Mouse (Mus musculus): ENCODE measurements at regions not wholly inside any gene's neighbourhood (a gene's known extent, or its start where the extent isn't known, plus 50 kb on each side); places are given as distances from the start of the nearest gene placed in this dataset.
A peak's percentile ranks its signal among the peaks of the same experiment; 100 is the strongest.

- no peak for DNase-seq (ENCODE audit: low spot score)
Observed at GRCm38 (mm10) chr5:107035376-107035775, 71.3 kb downstream of the Cdc7 start.

- no peak for DNase-seq (ENCODE audit: low spot score)
Observed at GRCm38 (mm10) chr5:107035782-107036181, 71.7 kb downstream of the Cdc7 start.

GRCm38 (mm10) chr5:107036475-107036874, 72.4 kb downstream of the Cdc7 start:
- no peak for DNase-seq (ENCODE audit: low spot score)

GRCm38 (mm10) chr5:107037087-107037486, 73.0 kb downstream of the Cdc7 start:
- DNase-seq (ENCODE audit: low spot score) = no peak

GRCm38 (mm10) chr5:107039340-107039739, 75.2 kb downstream of the Cdc7 start:
- DNase-seq (ENCODE audit: low spot score) = no peak

GRCm38 (mm10) chr5:107039956-107040355, 75.8 kb downstream of the Cdc7 start:
- no peak for DNase-seq (ENCODE audit: low spot score)

- no peak for DNase-seq (ENCODE audit: low spot score)
Observed at GRCm38 (mm10) chr5:107040489-107040888, 76.4 kb downstream of the Cdc7 start.

- DNase-seq (ENCODE audit: low spot score) = no peak
Observed at GRCm38 (mm10) chr5:107045163-107045562, 81.0 kb downstream of the Cdc7 start.

- peak; percentile 27 for DNase-seq (ENCODE audit: low spot score)
Observed at GRCm38 (mm10) chr5:107046501-107046931, 82.4 kb downstream of the Cdc7 start.

- peak; percentile 13 for DNase-seq (ENCODE audit: low spot score)
Observed at GRCm38 (mm10) chr5:107048607-107049006, 84.5 kb downstream of the Cdc7 start.

- no peak for DNase-seq (ENCODE audit: low spot score)
Observed at GRCm38 (mm10) chr5:107050076-107050475, 86.0 kb downstream of the Cdc7 start.

GRCm38 (mm10) chr5:107051868-107052267, 87.7 kb downstream of the Cdc7 start:
- DNase-seq (ENCODE audit: low spot score) = no peak

GRCm38 (mm10) chr5:107054900-107055452, 90.9 kb downstream of the Cdc7 start:
- no peak for DNase-seq (ENCODE audit: low spot score)

- DNase-seq (ENCODE audit: low spot score) = no peak
Observed at GRCm38 (mm10) chr5:107055455-107055854, 91.3 kb downstream of the Cdc7 start.

Data from heart, adult 8-10 months (tissue).